Mouse (Mus musculus): ENCODE measurements around the gene Myh14.

- TF ChIP-seq CTCF (IDR thresholded peaks at IDR 0.05; ENCODE audit: extremely low read depth, insufficient read depth, low read length) (no peak), POLR2A (IDR thresholded peaks at IDR 0.05; ENCODE audit: extremely low read depth, insufficient read depth, low read length) (no peak)
Measured at GRCm38 (mm10) chr7:44585606-44586005, 85.0 kb downstream of the Myh14 start.

Measured in cortical plate, adult 2 months (tissue).